Mouse (Mus musculus) forebrain, embryonic 14.5 days (tissue): Measurements from ENCODE around the gene Rmdn2. TPM values are rescaled to one million over a fixed set of nuclear protein-coding genes. Genes with fewer than 3 reads are reported as not detected.

ENCODE experiments used
- ATAC-seq: fragments of 200-750 bp; cut with Nextera tagmentation; 2 replicates; pipeline ENCODE4 v1.8.0; 2017; ENCODE audit warnings: mild to moderate bottlenecking, moderate library complexity
- DNase-seq: peaks from one replicate; pipeline ENCODE4 v3.0.0-alpha.2; 2015; ENCODE audit warnings: low spot score
- H3K27ac ChIP-seq: fragments of 300-500 bp; sonication (generic); 2 replicates; pipeline ENCODE4 v1.5.1; 2014; ENCODE audit warnings: low read depth, mild to moderate bottlenecking, control low read depth, low read length, moderate library complexity
- H3K27me3 ChIP-seq: fragments of 300-500 bp; sonication (generic); replicated peaks from 2 replicates; pipeline ENCODE4 v1.6.1; 2014; ENCODE audit warnings: low read length, control low read depth, mixed read lengths; ENCODE audit not compliant: control insufficient read depth, insufficient read depth
- H3K36me3 ChIP-seq: fragments of 300-500 bp; sonication (generic); 2 replicates; pipeline ENCODE4 v1.6.1; 2014; ENCODE audit warnings: low read length, control low read depth; ENCODE audit not compliant: control insufficient read depth, insufficient read depth
- H3K4me1 ChIP-seq: fragments of 300-500 bp; sonication (generic); 2 replicates; pipeline ENCODE4 v1.6.1; 2014; ENCODE audit warnings: antibody characterized with exemption, low read length, control low read depth; ENCODE audit not compliant: control insufficient read depth, insufficient read depth
- H3K4me2 ChIP-seq: fragments of 300-500 bp; sonication (generic); 2 replicates; pipeline ENCODE4 v1.6.1; 2014; ENCODE audit warnings: mild to moderate bottlenecking, control low read depth, low read length
- H3K4me3 ChIP-seq: fragments of 300-500 bp; sonication (generic); 2 replicates; pipeline ENCODE4 v1.5.1; 2014; ENCODE audit warnings: low read depth, low read length, control low read depth
- H3K9ac ChIP-seq: fragments of 300-500 bp; sonication (generic); 2 replicates; pipeline ENCODE4 v1.6.1; 2014; ENCODE audit warnings: mild to moderate bottlenecking, low read length, control low read depth, moderate library complexity
- H3K9me3 ChIP-seq: fragments of 300-500 bp; sonication (generic); replicated peaks from 2 replicates; pipeline ENCODE4 v1.6.1; 2016; ENCODE audit warnings: low read length, control low read depth, mixed read lengths; ENCODE audit not compliant: control insufficient read depth
- WGBS: fragments of 180-500 bp; shearing (Covaris S2); extraction: QIAGEN DNeasy Blood & Tissue Kit; methylation state at CpG from one replicate; pipeline ENCODE4 v1.1.7; 2014; 5-methylcytosine and 5-hydroxymethylcytosine counted together
- polyA plus RNA-seq: library from polyadenylated mRNA; unstranded; fragments of >200 nt; fragmentation: Nextera tagmentation; extraction: Ambion mirVana; gene quantifications from 2 replicates; pipeline ENCODE4 v1.2.1, GENCODE M21; 2014

The Rmdn2 gene
- polyA plus RNA-seq, 1 experiment from 2014 or later, result 5.9 TPM

DNA sequence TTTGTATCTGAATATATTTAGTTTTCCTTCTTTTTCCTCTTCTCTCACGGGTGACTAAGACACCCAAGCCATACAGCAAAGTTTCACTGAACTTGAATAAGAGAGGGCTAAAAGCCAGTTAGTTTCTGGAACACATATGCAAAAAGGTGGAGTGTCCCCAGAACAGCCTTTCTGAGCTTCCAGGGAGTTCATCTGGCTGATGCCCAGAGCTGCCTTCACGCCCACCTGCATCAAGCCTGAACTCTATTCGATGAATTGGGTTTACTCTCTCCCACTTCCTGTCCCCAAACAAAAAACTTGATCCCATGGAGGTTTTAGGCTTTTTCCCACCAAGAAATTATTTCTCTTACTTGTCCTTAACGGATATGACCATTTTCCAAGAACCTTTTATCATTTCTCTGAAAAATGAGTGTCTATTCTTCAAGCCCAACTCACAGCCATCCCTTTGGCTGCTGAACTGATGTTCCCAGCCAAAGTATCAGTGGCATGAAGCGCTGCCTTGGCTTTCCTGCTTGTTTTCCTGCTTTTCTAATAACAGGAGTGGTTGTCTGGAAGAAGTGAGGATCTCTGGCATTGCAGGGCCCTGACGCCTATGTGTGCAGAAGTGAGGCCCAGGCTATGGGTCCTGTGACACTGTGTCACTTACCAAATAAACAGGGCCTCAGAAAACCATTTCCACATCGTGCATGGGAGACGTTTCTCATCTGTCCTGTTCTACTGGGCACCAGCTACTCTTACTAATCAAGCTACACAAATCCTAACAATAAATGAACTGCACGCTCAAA lies 94.2 kb downstream of the Rmdn2 start:
- peaks cover 14% of the 10 kb centered on the region; the same call in 1 of the 2 replicates for H3K27me3 ChIP-seq
- H3K27ac ChIP-seq, result no peak overlapping the region
- ATAC-seq, result no peak
- no peaks in the 10 kb centered on the region for H3K36me3 ChIP-seq
- no peak overlapping the region for H3K4me2 ChIP-seq
- H3K4me1 ChIP-seq, result no peaks in the 10 kb centered on the region
- no peak for DNase-seq
- H3K9ac ChIP-seq, result no peak overlapping the region
- H3K9me3 ChIP-seq, result no peaks in the 10 kb centered on the region
- no peak overlapping the region for H3K4me3 ChIP-seq
- 72% methylated on average over 9 of the region's 9 CpGs for WGBS

DNA sequence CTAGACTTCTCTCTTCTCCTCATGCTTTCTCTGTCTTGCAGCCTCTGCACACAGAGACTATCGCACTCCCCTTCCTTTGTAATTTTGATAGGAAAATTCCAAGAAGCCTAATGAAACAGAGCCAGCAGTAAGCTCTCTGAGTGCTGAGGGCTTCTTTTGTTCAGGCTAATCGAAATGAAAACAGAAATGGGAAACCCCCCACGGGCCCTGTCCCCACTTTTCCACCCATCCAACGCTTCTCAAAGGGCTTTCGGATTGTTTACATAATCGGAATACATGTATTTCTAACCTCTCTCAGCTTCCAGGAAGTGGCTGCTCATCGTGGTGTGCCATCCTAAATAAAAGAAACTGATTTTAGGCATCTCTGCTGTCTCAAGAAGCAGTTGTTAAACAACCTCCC lies 96.5 kb downstream of the Rmdn2 start:
- WGBS, result 4% methylated on average over 7 of the region's 7 CpGs
- Histone ChIP-seq H3K4me2 (no peak overlapping the region), H3K9ac (no peak overlapping the region), H3K4me3 (no peak overlapping the region), H3K27me3 (peaks cover 28% of the 10 kb centered on the region), H3K27ac (no peak overlapping the region), H3K4me1 (peaks cover 1% of the 10 kb centered on the region; the same call in 1 of the 2 replicates), H3K36me3 (no peaks in the 10 kb centered on the region), H3K9me3 (no peaks in the 10 kb centered on the region)
- ATAC-seq (no peak), DNase-seq (no peak)

DNA sequence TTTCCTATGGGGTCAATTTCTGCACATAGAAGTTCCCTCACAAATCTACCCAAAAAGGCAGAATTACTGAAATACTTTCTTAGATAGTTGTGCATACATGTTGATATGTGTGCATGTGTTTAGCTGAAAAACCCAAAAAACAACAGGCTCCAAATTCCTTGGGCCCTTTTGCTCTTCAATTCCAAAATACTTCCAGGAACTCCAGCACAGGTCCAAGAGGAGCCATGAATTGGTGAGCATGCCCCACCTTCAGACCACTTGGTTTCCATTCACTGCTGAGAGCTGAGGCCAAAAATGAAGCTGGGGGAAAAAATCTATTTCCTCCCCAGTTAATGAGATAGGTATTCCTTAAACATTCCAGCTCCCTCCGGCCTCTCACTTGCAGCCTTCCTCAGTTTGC lies 98.1 kb downstream of the Rmdn2 start:
- H3K27ac ChIP-seq, result no peak overlapping the region
- H3K36me3 ChIP-seq, result no peaks in the 10 kb centered on the region
- WGBS, result 31% methylated on average over 1 of the region's 1 CpGs
- no peak overlapping the region for H3K4me3 ChIP-seq
- H3K9me3 ChIP-seq, result no peaks in the 10 kb centered on the region
- ATAC-seq (no peak), DNase-seq (no peak)
- H3K4me2 ChIP-seq, result no peak overlapping the region
- no peak overlapping the region for H3K9ac ChIP-seq
- H3K27me3 ChIP-seq, result peaks cover 44% of the 10 kb centered on the region
- H3K4me1 ChIP-seq, result peaks cover 15% of the 10 kb centered on the region

DNA sequence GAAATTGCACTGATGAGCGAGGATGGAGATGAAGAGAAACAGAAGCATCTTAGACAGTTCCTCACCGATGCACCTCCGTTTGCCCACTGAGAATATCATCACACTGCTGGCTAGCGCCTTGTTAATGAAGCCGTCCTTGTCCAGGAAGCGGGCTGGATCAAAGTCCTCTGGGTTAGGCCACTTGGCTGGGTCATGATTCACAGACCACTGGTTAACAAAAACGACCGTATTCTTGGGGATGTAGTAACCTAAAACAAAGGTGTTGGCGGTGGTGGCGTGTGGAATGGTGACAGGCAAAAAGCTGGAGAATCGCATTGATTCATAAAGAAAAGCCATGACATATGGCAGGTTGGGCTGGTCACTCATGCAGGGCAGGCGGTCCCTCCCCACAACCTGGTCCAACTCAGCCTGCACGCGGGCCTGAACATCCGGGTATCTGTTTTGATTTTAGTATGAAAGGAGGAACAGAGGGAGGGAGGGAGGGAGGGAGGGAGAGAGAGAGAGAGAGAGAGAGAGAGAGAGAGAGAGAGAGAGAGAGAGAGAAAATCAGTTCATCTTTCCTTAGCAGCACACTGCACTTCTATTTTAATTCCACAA lies 98.7 kb downstream of the Rmdn2 start:
- 12% methylated on average over 15 of the region's 15 CpGs for WGBS
- Histone ChIP-seq H3K36me3 (no peaks in the 10 kb centered on the region), H3K9me3 (no peaks in the 10 kb centered on the region), H3K27me3 (peaks cover 50% of the 10 kb centered on the region), H3K4me1 (peaks cover 20% of the 10 kb centered on the region), H3K27ac (no peak overlapping the region), H3K9ac (no peak overlapping the region), H3K4me2 (no peak overlapping the region), H3K4me3 (no peak overlapping the region)
- no peak for DNase-seq
- no peak for ATAC-seq

DNA sequence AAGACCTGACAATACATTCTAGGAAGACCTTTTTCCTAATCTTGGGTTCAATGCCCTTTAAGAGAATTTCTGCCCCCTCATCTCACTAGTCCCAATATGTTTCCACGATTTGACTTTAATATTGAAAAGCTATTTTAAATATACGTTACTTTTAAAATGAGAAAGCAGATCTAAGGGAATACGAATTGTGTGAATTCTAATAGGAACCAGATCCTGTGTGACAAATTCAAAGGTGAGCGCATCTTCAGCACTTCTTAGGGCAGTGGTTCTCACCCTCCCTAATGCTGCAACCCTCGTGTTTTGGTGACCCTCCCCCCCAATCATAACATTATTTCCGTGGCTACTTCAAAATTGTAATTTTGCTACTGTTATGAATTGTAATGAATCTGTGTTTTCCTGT lies 100.3 kb downstream of the Rmdn2 start:
- no peaks in the 10 kb centered on the region for H3K36me3 ChIP-seq
- H3K4me2 ChIP-seq, result no peak overlapping the region
- H3K27ac ChIP-seq, result no peak overlapping the region
- H3K4me3 ChIP-seq, result no peak overlapping the region
- H3K27me3 ChIP-seq, result peaks cover 52% of the 10 kb centered on the region
- ATAC-seq (no peak), DNase-seq (no peak)
- no peak overlapping the region for H3K9ac ChIP-seq
- 7% methylated on average over 6 of the region's 6 CpGs for WGBS
- peaks cover 20% of the 10 kb centered on the region for H3K4me1 ChIP-seq
- no peaks in the 10 kb centered on the region for H3K9me3 ChIP-seq

DNA sequence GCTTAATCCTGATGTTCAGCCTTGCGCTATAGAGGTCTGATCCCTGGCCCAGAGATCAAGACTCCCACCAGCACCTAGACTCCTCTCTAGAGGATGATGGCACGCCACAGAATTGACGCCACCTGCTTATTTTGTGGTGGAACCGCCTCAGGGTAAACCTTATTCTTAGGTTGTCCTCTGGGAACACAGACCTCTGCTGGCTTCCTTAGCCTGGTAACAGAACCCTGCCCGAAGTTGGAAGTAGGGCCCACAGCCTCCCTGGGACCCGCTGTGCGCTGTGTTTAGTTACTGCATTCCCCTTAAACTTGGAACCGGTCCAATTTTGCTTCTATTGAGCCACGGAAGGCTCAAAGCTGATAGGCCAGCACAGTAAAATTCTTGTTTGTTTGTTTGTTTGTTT lies 100.9 kb downstream of the Rmdn2 start:
- DNase-seq (peak; percentile 76), ATAC-seq (no peak)
- Histone ChIP-seq H3K9me3 (no peaks in the 10 kb centered on the region), H3K4me2 (no peak overlapping the region), H3K27ac (no peak overlapping the region), H3K36me3 (no peaks in the 10 kb centered on the region), H3K27me3 (peaks cover 52% of the 10 kb centered on the region), H3K4me3 (no peak overlapping the region), H3K9ac (no peak overlapping the region), H3K4me1 (peaks cover 20% of the 10 kb centered on the region)
- WGBS, result 3% methylated on average over 9 of the region's 9 CpGs

DNA sequence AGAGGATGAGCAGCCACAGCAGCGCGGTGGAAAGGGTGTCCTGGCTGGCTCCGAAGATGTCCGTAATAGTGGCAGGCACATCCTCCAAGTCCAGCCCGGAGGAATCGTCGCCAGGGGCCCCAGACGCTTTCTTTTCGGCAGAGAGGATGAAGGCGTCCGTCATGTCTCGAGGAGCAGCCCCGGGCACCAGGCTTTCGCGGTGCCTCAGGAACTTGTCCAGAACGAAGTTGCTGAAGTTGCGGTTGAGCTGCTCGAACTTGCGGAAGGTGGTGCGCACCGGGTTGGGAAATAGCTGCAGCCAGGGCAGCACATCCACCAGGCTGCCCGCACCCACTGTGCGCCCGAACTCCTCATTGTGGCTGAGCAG lies 101.6 kb downstream of the Rmdn2 start:
- under 1% methylated on average over 24 of the region's 24 CpGs for WGBS
- no peak for DNase-seq
- Histone ChIP-seq H3K4me3 (peak overlapping the region; percentile 41), H3K9me3 (no peaks in the 10 kb centered on the region), H3K36me3 (no peaks in the 10 kb centered on the region), H3K4me1 (peaks cover 20% of the 10 kb centered on the region), H3K4me2 (peak overlapping the region; percentile 87), H3K27me3 (peaks cover 52% of the 10 kb centered on the region), H3K27ac (no peak overlapping the region), H3K9ac (peak overlapping the region; percentile 51)
- ATAC-seq, result no peak

DNA sequence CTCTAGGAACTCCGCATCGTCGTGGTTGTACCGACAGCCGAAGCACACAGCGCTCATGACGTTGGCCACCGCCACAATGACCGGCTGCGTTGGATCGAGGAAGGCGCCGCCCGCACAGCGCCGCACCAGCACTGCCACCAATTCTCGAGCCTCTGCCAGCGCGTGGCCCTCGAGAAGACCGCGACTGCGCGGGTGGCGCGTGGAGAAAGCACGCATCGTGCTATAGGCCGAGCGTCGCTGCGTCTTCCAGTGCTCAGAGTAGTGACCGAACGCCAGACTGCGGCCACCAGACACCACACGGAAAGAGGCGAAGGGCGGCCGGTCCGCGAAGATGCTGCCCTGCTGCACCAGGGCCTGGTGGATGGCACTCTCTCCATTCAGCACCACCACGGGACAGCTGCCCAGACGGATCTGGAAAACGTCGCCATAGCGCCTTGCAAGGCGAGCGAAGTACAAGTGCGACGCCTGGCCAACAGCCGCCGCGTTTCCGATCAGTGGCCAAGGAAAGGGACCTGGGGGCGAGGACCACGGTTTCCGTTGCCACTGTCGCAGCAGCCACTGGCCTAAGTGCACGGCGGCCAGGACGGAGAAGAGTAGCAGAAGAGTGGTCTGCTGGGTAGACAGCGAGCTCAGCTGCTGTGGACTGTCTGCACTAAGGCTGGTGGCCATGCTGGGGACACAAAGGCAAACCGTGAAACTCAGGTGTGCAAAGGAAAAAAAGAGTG lies 102.1 kb downstream of the Rmdn2 start:
- Histone ChIP-seq H3K4me3 (peak overlapping the region; percentile 41), H3K9me3 (no peaks in the 10 kb centered on the region), H3K36me3 (no peaks in the 10 kb centered on the region), H3K9ac (peak overlapping the region; percentile 51), H3K4me2 (peak overlapping the region; percentile 87), H3K27ac (no peak overlapping the region), H3K4me1 (peaks cover 20% of the 10 kb centered on the region), H3K27me3 (peaks cover 52% of the 10 kb centered on the region)
- DNase-seq (peak; percentile 48), ATAC-seq (peak; percentile 33)
- under 1% methylated on average over 63 of the region's 63 CpGs for WGBS
